Mouse (Mus musculus) adrenal gland, postnatal 4 days (tissue): ENCODE results near the gene Lmntd2. TPM values are rescaled to one million over a fixed set of nuclear protein-coding genes. Genes with fewer than 3 reads are reported as not detected.
"Not testable (repeated sequence)": the region's sequence is repeated elsewhere in the genome, so short reads cannot be mapped to it uniquely, and the experiment has no call there.

Source experiments
- DNase-seq, 2 experiments: peaks; one replicate each; pipeline ENCODE4 v3.0.0; 2021 to 2022; ENCODE audit warnings: low spot score in 2 of 2, mixed read lengths in 2 of 2
- long read RNA-seq, 2 experiments: library from polyadenylated mRNA; stranded (forward); transcript quantifications; one replicate each; pipeline ENCODE4 v2.0.0; 2021
- total RNA-seq, 2 experiments: library from RNA; stranded (reverse); gene quantifications; 2 replicates each; pipeline ENCODE4 v1.2.3; 2021

The Lmntd2 gene
- 1 to 10 TPM in 1 of 2 experiments, under 1 TPM in 1; 0.82 to 1.0 TPM for total RNA-seq
- long read RNA-seq, experiment 1, partial matches to known transcripts, result 0 of 1 reads
- long read RNA-seq, experiment 1, other reads (novel, unspliced or antisense), result 1 of 1 reads
- long read RNA-seq, experiment 2, result 0 reads

DNA sequence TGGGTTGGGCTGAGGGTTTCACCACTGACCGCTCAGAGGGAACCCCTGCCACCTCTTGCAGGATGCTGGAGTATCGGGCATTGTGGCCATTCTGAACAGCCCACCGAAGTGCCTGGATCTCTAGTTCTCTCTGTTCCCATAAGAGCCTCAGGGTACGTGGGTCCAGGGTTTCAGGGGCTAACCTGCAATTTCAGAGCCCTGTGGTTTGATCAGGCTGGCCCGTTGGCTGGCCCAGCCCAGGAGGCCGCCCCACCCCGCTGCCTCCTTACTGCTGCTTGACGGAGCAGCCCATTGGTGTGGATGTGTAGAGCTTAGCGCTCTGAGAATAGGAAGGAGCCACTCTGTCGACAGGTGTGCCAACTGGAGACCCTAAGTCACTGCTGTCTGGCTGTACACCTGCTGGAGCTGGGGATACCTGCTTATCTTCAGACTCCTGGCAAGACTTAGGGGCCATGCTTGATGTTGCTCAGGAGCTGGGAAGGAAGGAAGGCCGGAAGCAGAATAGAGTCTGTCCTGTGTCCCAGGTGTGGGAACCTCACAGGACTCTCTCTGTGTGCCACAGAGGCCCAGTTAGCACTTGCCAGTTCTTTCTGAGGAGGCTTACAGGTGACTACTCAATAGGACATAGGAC is at the start of gene Lmntd2:
TSS of gene Lmntd2 (minus strand) at position 476 of the 631 bp plus-strand sequence.
- DNase-seq, result no peak

DNA sequence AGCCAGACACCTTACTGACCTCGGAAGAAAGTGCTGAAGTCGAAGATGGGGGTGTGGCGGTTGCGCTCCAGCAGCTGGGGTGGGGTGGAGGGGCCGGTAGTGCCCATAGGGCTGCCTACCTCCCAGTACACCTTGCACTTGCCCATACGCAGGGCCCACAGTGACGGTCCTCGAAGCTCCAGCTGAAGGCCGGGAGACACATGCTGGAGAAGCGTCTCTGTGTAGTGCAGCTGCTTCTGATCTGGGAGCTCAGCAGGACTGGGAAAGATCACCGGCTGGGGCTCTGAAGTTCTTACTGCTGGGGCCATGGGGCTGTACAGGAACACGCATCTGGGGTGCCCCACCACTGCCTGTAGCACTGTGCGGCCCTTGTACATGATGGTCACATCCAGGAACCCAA is 49.8 kb upstream of the Lmntd2 start:
- DNase-seq, result no peak

DNA sequence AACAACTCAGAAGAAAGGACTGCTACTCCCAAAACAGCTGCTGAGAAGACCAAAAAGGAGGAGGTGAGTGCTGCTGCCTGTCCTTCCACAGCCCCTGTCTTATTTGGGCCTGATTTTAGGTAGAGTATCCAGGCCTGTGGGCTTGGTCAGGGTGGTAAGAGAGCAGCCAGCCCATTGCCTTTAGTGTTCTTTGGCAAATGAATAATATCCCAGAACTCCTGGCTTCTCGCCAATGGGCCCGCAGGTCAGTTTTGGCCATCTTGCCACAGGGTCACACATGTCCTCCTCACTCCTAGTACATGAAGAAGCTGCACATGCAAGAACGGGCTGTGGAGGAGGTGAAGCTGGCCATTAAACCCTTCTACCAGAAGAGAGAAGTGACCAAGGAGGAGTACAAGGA is 47.6 kb upstream of the Lmntd2 start:
- DNase-seq, result no peak

DNA sequence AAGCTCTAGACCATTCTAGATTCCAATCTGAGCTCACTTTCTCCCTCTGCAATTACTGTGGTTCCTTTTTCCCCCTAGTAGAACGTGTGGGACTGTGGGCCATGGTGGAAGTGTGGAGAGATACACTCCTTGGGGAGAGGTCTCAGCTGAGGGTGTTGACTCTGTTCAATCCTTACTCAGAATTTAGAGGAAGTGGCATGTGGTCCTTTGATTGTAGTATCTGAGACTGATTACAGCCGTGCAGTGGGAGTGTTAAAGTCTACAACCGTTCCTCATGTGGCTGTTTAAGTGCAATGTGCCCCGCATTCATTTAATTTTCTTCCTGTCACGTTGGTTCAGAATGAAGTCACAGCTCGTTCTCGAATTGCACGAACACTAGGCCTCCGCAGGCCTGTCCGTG is 42.3 kb upstream of the Lmntd2 start:
- no peak for DNase-seq

DNA sequence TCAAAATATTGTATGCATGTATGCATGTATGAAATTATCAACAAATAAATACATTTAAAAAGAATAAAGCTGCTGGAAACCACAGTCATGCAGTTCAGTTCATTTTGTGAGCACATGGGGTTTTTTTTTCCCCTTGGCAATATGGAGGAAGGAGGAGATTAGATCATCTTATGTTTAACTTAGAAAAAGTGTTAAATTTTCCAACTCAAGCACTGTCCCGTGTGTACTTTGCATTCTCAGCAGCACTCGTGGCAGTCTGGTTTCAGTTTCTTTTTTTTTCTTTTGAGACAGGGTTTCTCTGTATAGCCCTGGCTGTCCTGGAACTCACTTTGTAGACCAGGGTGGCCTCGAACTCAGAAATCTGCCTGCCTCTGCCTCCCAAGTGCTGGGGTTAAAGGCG is 36.6 kb upstream of the Lmntd2 start:
- not testable (repeated sequence) for DNase-seq

DNA sequence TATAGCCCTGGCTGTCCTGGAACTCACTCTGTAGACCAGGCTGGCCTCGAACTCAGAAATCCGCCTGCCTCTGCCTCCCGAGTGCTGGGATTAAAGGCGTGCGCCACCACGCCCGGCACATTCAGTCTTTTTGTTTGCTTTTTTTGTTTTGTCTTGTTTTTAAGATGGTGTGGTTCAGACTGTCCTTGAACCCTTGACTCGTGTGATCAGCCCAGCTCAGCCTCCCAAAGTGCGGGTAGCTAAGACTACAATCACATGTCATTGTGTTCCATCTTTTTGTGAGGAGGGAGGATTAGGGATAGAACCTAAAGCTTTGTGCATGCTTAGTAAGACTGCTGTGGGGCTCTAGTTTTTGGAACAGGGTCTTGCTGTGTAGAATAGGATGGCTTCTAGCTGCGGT is 17.7 kb upstream of the Lmntd2 start:
- DNase-seq, result no peak

DNA sequence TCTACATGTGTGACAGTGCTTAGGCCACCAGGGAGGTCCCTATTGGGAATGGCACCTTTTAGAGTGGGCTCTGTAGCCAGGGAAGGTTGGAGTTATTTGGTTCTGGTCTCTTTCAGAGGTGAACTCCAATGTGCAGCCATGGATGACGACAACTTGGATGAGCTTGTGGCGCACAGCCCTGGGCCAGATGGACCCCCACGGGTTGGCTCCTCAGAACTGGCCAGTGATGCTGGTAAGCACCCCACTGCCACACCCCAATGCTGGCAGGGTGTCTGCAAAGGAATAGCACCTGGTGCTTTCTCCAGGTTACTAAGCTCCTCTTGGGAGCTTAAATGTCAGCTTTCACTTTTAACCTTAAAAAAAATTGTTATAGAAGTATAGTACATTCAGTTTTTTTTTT is 17.2 kb upstream of the Lmntd2 start:
- no peak for DNase-seq

DNA sequence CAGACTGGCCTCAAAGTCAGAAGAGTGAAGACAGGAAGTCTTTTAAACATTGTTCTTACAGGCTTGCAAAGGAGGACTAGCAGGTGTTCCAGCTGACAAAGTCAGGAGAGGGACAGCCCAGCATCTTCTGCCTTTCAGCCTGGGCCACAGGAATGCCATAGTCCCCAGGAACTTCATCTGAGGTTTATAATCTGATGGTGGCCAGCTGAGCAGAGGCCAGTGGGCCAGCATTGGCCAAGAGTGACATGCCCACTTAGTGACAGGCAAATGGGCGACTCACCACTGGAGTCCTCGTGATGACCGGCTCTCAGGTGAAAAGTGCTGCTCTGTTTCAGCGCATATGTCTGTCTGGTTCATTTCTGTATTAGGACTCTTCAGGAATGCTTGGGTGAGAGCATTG is 16.7 kb upstream of the Lmntd2 start:
- DNase-seq, result no peak

DNA sequence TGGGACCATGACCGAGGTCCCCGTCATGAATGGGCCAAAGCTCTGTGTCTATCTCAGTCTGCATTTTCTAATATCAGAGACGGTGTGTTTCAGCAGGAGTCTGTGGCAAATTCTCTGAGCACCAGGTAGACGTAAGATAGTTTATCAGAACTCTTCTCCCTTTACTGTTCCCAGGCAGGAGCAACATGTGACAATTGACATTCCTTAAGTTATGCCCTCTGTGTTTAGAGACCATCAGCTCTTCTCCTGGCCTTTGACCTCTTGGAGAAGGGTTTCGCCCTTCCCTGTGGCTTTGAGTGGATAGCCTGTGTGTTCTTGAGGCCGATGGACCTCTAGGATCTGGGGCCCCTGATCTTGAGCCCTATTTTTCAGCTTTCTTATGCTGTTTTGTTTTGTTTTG is 15.8 kb upstream of the Lmntd2 start:
- no peak for DNase-seq

DNA sequence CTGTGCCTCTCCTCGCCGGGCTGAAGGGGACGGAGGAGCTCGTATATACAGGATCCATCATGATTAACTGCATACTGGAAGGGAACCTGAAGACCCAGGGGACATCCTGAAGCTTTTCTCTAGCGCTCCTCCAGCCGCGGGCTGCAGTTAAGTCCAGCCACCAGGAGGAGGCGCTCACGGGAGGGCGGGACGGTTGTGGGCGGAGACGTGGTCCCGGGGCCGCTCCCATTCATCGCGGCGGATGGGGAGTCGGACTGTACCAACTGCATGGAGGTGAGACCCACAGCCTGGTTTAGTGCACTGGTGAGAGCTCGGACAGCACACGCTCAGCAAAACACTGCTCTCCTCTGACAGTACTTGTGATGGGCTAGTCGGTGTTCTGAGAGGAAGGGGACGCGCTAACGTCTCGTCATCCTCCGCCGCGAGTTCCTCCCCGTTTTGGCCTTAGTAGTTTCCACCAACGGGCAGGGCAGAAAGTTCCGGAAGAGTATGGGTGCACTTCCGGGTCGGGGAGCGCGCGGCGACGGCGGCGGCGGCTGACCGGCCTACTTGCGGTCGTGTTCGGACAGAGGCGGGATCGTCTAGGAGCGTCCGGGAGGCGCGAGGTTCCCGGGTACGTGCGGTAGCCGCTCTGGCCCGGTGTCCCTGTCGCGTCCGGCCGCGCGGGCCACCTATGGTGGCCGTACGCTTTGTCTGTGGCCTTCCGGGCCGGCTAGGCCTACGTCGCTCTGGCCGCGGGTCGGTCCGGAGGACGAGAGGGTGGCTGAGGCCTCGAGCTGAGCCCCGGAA is 14.6 kb upstream of the Lmntd2 start, which contains the start of gene Phrf1:
TSS of gene Phrf1 (plus strand) at position 506 of the 789 bp plus-strand sequence.
- peak; percentile 88 to 93 for DNase-seq

DNA sequence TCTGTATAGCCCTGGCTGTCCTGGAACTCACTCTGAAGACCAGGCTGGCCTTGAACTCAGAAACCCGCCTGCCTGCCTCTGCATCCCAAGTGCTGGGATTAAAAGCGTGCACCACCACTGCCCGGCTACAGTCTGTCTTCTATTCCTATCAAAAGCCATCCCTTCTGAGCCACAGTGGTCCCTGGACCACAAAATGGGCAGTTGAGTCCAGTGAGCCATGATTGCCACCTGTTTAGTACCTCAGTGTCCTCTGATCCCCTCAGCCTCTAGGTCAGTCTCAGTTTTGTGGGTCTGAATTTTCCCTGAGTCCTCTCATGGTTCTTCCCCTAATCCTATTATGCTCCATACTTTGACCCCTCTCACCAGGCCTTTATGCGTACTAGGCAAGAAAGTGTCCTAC is 13.9 kb upstream of the Lmntd2 start:
- DNase-seq, result no peak

DNA sequence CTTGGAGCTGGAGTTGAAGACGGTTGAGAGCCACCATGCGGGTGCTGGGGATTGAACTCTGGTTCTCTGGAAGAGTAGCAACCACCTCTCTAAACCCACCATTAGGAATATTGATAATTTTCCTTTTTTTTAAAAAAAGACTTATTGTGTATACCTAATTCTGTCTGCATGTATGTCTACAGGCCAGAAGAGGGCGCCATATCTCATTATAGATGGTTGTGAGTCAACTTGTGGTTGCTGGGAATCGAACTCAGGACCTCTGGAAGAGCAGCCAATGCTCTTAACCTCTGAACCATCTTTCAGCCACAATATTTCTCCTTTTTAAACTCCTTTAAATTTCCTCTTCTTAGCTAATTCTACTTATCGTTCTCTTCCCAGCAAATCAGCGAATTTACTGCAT is 12.7 kb upstream of the Lmntd2 start:
- no peak for DNase-seq

DNA sequence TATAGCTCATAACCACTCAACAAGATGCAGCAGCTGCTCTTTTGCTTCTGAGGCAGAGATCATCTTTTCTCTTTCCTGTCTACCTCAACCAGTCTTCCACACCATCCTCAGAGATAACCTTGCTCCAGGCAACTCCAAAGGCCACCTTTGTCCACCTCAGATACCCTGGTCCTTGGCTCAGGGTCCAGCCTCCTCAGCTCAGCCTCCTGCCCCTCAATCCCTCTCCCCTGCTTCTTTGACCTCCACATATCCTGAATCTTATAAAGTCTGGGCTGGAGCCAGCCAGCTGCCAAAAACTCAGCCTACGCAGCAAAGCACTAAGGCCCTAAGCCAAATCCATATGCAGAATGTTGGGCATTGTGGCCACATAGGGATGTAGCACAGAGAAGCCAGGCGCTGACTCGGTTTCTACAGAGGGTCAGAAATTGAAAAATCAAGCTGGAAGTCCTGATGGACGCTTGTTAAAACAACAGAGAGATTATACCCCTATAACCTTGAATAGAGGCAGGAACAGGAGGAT is 8.9 kb upstream of the Lmntd2 start:
- no peak for DNase-seq

DNA sequence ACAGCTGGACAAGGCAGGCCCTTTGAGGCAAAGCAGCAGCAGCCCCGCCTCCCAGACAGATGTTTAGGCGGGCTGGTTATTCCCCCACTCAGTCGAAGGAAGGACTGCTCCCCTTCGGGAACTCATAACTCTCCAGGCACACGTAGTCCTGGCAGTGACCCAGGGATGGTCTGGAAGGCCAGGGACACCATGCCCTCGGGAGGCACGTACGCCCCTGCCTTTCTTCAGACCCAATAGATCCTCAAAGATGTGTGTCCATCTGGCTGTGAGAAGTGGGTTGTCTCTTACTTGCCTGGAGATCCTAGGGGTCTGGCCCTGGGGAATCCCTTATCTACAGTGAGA is 8.2 kb upstream of the Lmntd2 start:
- no peak for DNase-seq

DNA sequence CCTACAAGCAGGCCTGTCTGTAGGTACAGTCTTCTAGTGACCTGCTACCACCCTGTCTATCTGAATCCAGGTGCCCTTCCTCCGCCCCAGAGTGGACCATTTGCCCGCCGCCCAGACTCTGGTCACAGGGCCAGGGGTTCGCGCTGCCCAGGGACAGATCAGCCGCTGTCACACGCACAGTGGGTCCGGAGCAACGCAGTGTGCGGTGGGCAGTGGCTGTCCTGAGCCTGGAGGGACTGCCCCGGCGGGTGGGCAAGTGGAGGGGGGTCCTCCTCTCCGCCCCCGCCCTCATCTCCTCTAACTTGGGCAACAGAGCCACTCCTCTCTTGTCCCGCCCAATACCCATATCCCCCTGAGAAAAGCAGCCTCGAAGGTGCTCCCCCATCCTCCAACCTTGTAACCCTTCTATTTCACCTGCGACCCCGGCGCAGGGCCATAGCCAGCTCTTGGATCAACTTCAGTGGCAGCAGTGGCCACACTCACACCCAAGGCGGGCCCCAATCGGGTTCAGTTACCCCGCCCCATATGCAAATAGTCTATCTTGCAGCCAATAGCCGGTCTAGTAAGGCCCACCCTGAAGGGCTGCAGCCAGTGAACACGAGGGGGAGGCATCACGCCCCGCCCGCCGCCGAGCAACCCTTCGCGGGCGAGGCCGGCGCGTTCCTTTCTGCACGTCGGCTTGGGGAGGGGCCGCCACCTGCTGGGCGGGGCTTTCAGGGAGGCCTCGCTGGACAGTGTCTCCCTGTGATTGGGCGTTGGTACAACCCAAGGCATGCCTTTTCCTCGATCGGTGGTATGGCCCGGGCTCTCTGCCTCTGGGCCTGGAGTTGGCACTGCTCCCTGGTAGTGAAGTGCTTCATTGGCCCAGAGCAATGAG is 7.6 kb upstream of the Lmntd2 start:
- peak; percentile 90 to 96 for DNase-seq

DNA sequence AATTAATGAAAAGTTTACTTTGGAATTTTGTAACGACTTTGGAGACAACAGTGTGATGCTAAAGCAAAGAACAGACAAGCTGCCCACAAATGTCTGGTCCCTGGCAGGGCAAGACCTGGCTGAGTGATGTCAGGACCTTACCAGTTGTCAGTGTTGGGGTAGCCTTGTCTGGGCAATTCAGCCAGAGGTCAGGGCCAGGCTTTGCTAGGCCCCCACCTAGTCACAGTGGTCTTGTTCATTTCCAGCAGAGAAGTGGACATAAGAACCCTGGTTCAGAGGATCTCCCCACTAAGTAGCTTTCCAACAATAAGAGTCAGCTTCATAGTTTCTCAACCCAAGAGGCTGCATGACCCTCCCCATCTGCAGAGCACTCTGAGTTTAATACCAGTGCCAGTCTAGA is 6.5 kb upstream of the Lmntd2 start:
- DNase-seq, result no peak

DNA sequence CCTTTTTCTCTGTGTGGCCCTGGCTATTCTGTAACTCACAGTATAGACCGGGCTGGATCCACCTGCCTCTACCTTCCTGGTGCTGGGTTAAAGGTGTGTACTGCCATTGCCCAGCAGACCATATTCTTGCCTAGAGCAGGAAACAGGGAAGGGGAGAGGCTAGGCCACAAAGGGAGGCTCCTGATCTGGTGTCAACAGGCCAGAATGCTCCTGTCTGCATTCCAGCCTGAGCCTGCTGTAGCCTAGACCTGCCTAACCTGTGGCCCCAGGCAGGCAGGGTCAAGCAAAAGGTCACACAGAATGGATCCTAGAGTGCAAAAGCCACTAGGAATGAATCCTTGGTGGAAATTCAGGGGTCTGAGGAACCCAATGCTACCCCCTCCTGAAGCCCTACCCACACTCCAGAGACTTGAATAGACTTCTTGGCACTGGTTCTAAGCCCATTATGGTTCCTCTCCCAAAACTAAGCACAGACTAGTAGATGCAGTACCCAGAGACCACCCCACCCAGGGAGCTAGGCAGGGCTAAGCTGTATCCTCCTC is 5.7 kb upstream of the Lmntd2 start:
- no peak for DNase-seq

DNA sequence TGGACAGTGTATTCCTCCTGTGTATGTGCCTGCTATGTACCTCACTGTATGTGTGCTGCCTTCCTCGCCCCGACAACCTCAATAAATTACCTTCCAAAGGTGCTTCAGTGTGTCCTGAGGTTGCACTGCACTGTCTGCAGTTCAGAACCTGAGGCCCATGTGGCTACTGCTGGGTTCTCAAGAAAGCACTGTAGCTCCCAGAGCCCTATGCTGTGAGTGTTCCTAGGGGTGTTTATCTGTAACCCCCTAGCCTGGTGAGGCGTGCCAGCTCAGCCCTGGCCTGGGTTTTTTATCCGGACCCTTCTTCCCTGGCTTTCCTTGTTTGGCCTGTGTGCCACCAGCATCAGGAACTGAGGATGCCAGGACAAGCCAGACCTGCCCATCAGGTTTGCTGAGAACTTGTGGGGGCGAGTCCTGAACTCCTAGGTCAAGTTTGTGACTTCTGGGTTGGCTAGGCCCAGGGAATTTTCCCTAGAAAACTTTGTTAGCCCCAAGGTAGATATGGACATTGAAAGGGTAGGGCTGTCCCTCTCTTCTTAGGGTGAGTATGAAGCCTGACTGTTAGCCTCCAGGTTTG is 4.8 kb upstream of the Lmntd2 start:
- DNase-seq, result no peak

DNA sequence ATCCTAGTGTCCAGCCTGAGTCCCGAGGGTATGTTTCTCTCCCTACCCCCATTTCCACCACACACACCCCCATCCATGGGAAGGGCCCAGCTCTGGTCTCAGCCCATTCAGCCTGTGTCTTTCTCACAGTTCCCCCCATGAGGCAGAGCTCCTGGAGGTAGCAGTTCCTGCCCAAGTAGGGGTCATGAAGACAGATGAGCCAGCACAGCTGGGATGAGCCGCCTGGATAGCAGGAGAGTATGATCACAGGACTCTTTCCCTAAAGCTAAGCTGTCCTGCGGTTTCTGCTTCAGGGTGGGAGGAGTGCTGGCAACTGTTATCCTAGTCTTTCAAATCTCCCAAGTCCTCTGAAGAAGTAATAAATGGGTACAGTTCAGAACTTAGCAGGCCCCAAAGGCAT is 4.3 kb upstream of the Lmntd2 start:
- DNase-seq, result no peak

DNA sequence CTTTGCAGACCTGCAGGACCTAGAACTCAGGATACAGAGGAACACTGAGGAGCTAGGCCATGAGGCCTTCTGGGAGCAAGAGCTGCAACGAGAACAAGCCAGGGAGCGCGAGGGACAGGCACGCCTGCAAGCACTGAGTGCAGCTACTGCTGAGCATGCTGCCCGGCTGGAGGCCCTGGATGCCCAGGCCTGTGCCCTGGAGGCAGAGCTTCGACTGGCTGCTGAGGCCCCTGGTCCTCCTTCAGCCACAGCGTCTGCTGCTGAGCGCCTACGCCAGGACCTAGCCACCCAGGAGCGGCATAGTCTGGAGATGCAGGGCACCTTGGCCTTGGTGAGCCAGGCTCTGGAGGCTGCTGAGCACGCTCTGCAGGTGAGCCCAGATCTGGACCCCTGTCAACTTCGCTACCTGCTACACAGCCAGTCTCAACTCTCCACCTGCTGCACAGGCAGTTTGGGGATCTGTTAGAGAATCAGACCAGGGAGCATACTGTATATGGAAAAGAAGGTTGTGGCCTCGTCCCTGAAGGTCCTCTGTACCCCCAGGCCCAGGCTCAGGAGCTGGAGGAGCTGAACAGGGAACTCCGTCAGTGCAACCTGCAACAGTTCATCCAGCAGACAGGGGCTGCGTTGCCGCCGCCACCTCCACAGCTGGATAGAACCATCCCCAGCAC is 3.6 kb upstream of the Lmntd2 start:
- DNase-seq, result no peak
